Mouse (Mus musculus) gastrocnemius, postnatal 36 days (tissue): ENCODE data around the gene Hnf4a. TPM values are rescaled to one million over a fixed set of nuclear protein-coding genes. Genes with fewer than 3 reads are reported as not detected.

Experiments
- DNase-seq, 2 experiments: peaks; one replicate each; pipeline ENCODE4 v3.0.0; 2022
- intact Hi-C: fragments of 180-260 bp; cut with DNase I; formaldehyde crosslinking; loops from one replicate; pipeline ENCODE4 v1.15.1; 2025
- total RNA-seq, 2 experiments: library from RNA; stranded (reverse); gene quantifications; 2 replicates each; pipeline ENCODE4 v1.2.3; 2021

Gene Hnf4a
- total RNA-seq, 2 experiments from 2014 or later, result not detected

GRCm38 (mm10) chr2:163587506-163587905 lies 80.9 kb downstream of the Hnf4a start:
- DNase-seq, result no peak
- intact Hi-C loops, result no loop called here

- intact Hi-C loops, result no loop called here
- no peak for DNase-seq
Observed at GRCm38 (mm10) chr2:163590211-163590610, 83.6 kb downstream of the Hnf4a start.

- DNase-seq, result no peak
- intact Hi-C loops, result no loop called here
Observed at GRCm38 (mm10) chr2:163590996-163591395, 84.4 kb downstream of the Hnf4a start.

GRCm38 (mm10) chr2:163592084-163592483 lies 85.5 kb downstream of the Hnf4a start:
- intact Hi-C loops, result no loop called here

GRCm38 (mm10) chr2:163593636-163594282 lies 87.2 kb downstream of the Hnf4a start:
- intact Hi-C loops, result no loop called here
- no peak for DNase-seq

More at GRCm38 (mm10) chr2:163592084-163592483, 85.5 kb downstream of the Hnf4a start:
- DNase-seq, result no peak

GRCm38 (mm10) chr2:163595119-163595518 lies 88.5 kb downstream of the Hnf4a start:
- intact Hi-C loops, result no loop called here

GRCm38 (mm10) chr2:163596057-163596872 lies 89.7 kb downstream of the Hnf4a start:
- peak; percentile 59 to 68 for DNase-seq
- intact Hi-C loops, result loop anchor here (2.0 kb wide), 1 partner anchor 61 kb away; no protein-coding TSS in a partner anchor

More at GRCm38 (mm10) chr2:163595119-163595518, 88.5 kb downstream of the Hnf4a start:
- DNase-seq, result no peak

GRCm38 (mm10) chr2:163596873-163597155 lies 90.2 kb downstream of the Hnf4a start:
- no peak for DNase-seq
- intact Hi-C loops, result loop anchor here (2.0 kb wide), 1 partner anchor 62 kb away; no protein-coding TSS in a partner anchor

- no peak for DNase-seq
- intact Hi-C loops, result loop anchor here (2.0 kb wide), 1 partner anchor 63 kb away; no protein-coding TSS in a partner anchor
Observed at GRCm38 (mm10) chr2:163597661-163598060, 91.1 kb downstream of the Hnf4a start.

- intact Hi-C loops, result no loop called here
- peak; percentile 58 to 61 for DNase-seq
Observed at GRCm38 (mm10) chr2:163599226-163599625, 92.6 kb downstream of the Hnf4a start.

GRCm38 (mm10) chr2:163601066-163601465 lies 94.5 kb downstream of the Hnf4a start:
- DNase-seq, result no peak
- intact Hi-C loops, result loop anchor here (5.0 kb wide), 1 partner anchor 41 kb away; no protein-coding TSS in a partner anchor

- intact Hi-C loops, result loop anchor here (2.0 to 5.0 kb wide), 3 partner anchors 41 to 117 kb away; partner anchors contain the start of gene Pkig
- no peak for DNase-seq
Observed at GRCm38 (mm10) chr2:163601712-163602100, 95.1 kb downstream of the Hnf4a start.

- peak; percentile 78 to 87 for DNase-seq
- intact Hi-C loops, result loop anchor here (2.0 to 5.0 kb wide), 3 partner anchors 40 to 116 kb away; partner anchors contain the start of gene Pkig
Observed at GRCm38 (mm10) chr2:163602101-163602971, 95.7 kb downstream of the Hnf4a start, which contains the start of gene Ttpal. Gene Ttpal (plus strand): TSS chr2:163602314.

- DNase-seq, result no peak
- intact Hi-C loops, result no loop called here
Observed at GRCm38 (mm10) chr2:163606161-163606560, 99.6 kb downstream of the Hnf4a start.

- intact Hi-C loops, result no loop called here
- no peak for DNase-seq
Observed at GRCm38 (mm10) chr2:163608008-163608407, 101.4 kb downstream of the Hnf4a start.

GRCm38 (mm10) chr2:163609281-163609975 lies 102.8 kb downstream of the Hnf4a start:
- DNase-seq, result no peak
- intact Hi-C loops, result no loop called here

- intact Hi-C loops, result no loop called here
- DNase-seq, result no peak
Observed at GRCm38 (mm10) chr2:163611176-163611575, 104.6 kb downstream of the Hnf4a start.

GRCm38 (mm10) chr2:163613206-163613605 lies 106.6 kb downstream of the Hnf4a start:
- intact Hi-C loops, result no loop called here
- DNase-seq, result no peak

- no peak for DNase-seq
- intact Hi-C loops, result no loop called here
Observed at GRCm38 (mm10) chr2:163613990-163614389, 107.4 kb downstream of the Hnf4a start.

GRCm38 (mm10) chr2:163615401-163615800 lies 108.8 kb downstream of the Hnf4a start:
- intact Hi-C loops, result no loop called here

More at GRCm38 (mm10) chr2:163615401-163615800, 108.8 kb downstream of the Hnf4a start:
- no peak for DNase-seq
